Mouse (Mus musculus): ENCODE measurements around the gene Adam29.
A peak's percentile ranks its signal among the peaks of the same experiment; 100 is the strongest.

Adam29 gene

GRCm38 (mm10) chr8:55906848-55907247, at the start of gene Adam29:
Adam29 (minus strand) TSS chr8:55906948.
- no peak for DNase-seq (ENCODE audit: low spot score in 2 of 2)

GRCm38 (mm10) chr8:55940526-55940880, 33.8 kb upstream of the Adam29 start:
- peak in 1 of 2 experiments; percentile 4 for DNase-seq (ENCODE audit: low spot score in 2 of 2)

GRCm38 (mm10) chr8:55939870-55940525, 33.2 kb upstream of the Adam29 start, which contains the start of gene Glra3:
Glra3 (plus strand) TSS chr8:55940460.
- no peak for DNase-seq (ENCODE audit: low spot score in 2 of 2)

Measured in urinary bladder, adult 18-20 months (tissue).